Mouse (Mus musculus) midbrain, embryonic 13.5 days (tissue): ENCODE measurements around the gene Dkk2. TPM values are rescaled to one million over a fixed set of nuclear protein-coding genes. Genes with fewer than 3 reads are reported as not detected.
"Not testable (repeated sequence)": the region's sequence is repeated elsewhere in the genome, so short reads cannot be mapped to it uniquely, and the experiment has no call there.

Source experiments
- ATAC-seq: fragments of 200-750 bp; cut with Nextera tagmentation; 2 replicates; pipeline ENCODE4 v1.8.0; 2017; ENCODE audit warnings: mild to moderate bottlenecking, moderate TSS enrichment, moderate library complexity
- H3K27ac ChIP-seq: fragments of 300-500 bp; sonication (generic); 2 replicates; pipeline ENCODE4 v1.5.1; 2015; ENCODE audit warnings: inconsistent platforms, mild to moderate bottlenecking, moderate library complexity
- H3K27me3 ChIP-seq: fragments of 300-500 bp; sonication (generic); 2 replicates; pipeline ENCODE4 v1.6.1; 2015; ENCODE audit warnings: mild to moderate bottlenecking, inconsistent platforms
- H3K36me3 ChIP-seq: fragments of 300-500 bp; sonication (generic); 2 replicates; pipeline ENCODE4 v1.6.1; 2015; ENCODE audit warnings: mild to moderate bottlenecking, inconsistent platforms
- H3K4me1 ChIP-seq: fragments of 300-500 bp; sonication (generic); replicated peaks from 2 replicates; pipeline ENCODE4 v1.6.1; 2015; ENCODE audit warnings: inconsistent platforms
- H3K4me2 ChIP-seq: fragments of 300-500 bp; sonication (generic); replicated peaks from 2 replicates; pipeline ENCODE4 v1.6.1; 2015; ENCODE audit warnings: moderate library complexity, mild to moderate bottlenecking, inconsistent platforms
- H3K4me3 ChIP-seq: fragments of 300-500 bp; sonication (generic); replicated peaks from 2 replicates; pipeline ENCODE4 v1.5.1; 2015; ENCODE audit warnings: mild to moderate bottlenecking, inconsistent platforms
- H3K9ac ChIP-seq: fragments of 300-500 bp; sonication (generic); replicated peaks from 2 replicates; pipeline ENCODE4 v1.6.1; 2015; ENCODE audit warnings: mild to moderate bottlenecking, inconsistent platforms
- H3K9me3 ChIP-seq: fragments of 300-500 bp; sonication (generic); 2 replicates; pipeline ENCODE4 v1.6.1; 2016; ENCODE audit warnings: mild to moderate bottlenecking, inconsistent platforms
- whole genome bisulfite sequencing: fragments of 180-500 bp; shearing (Covaris S2); methylation state at CpG from one replicate; pipeline ENCODE4 v1.1.7; 2015; 5-methylcytosine and 5-hydroxymethylcytosine counted together
- polyA plus RNA-seq: library from polyadenylated mRNA; unstranded; fragments of >200 nt; fragmentation: Nextera tagmentation; extraction: Ambion mirVana; gene quantifications from 2 replicates; pipeline ENCODE4 v1.2.1, GENCODE M21; 2015

Gene Dkk2
- polyA plus RNA-seq = 2.6 and 2.9 TPM in 2 replicates

- Histone ChIP-seq H3K4me1 (peaks cover 41% of the 10 kb centered on the region), H3K36me3 (no peaks in the 10 kb centered on the region), H3K9me3 (no peaks in the 10 kb centered on the region), H3K27me3 (peaks cover 32% of the 10 kb centered on the region), H3K9ac (peak within 1 kb of the TSS; percentile 64), H3K4me3 (peak within 1 kb of the TSS; percentile 52), H3K4me2 (peak within 1 kb of the TSS; percentile 97), H3K27ac (no peak within 1 kb of the TSS)
- under 1% methylated on average over 33 of the region's 33 CpGs for WGBS
- peak; percentile 61 for ATAC-seq
These were observed at the start of gene Dkk2 for GRCm38 (mm10) chr3:132085112-132085822. Dkk2 (plus strand) TSS chr3:132085292.

DNA sequence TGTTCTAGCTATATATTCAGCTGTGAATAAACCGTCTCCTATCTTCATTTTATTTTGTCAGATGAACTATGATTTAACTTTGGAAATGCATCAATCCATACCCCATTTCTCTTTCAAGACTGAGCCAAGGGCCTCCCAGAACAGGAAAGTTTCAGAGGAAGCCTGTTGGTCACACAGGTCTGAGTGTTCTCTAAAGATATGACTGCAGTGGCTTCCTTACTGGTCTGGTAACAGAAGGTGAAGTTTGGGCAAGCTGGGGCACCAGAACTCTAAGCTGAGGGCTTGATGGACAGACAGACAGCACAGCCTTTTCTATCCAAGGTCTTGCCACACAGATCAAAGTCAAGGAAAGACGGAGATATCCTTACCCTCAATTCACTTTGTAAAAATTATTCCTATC lies 48.4 kb upstream of the Dkk2 start:
- no peak overlapping the region for H3K27ac ChIP-seq
- 95% methylated on average over 2 of the region's 2 CpGs for WGBS
- no peak for ATAC-seq

DNA sequence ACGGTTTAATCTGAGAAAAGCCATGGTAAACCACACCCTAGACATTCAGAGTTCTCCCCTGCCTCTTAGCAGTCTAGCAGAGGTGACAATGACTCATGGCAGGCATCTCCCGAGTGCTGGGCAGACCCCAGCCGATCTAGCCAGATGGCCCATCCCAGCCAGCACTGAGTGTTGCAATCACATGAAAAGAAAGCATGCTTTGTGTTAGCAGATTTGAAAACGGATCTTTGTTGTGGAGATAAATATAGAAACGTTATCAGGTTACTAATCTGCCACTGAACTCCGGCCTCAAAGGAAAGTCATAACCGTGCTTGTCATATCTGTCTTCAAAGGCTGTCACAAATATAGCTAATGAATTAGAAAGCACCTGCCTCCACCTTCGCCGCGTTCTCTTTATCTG lies 47.4 kb upstream of the Dkk2 start:
- Histone ChIP-seq H3K4me3 (no peak overlapping the region), H3K4me1 (peaks cover 7% of the 10 kb centered on the region; the same call in 1 of the 2 replicates), H3K36me3 (no peaks in the 10 kb centered on the region), H3K9me3 (no peaks in the 10 kb centered on the region), H3K4me2 (no peak overlapping the region), H3K27me3 (no peaks in the 10 kb centered on the region), H3K9ac (no peak overlapping the region), H3K27ac (no peak overlapping the region)
- 56% methylated on average over 10 of the region's 10 CpGs for WGBS
- no peak for ATAC-seq

More for the DNA sequence above, 48.4 kb upstream of the Dkk2 start:
- no peaks in the 10 kb centered on the region for H3K9me3 ChIP-seq
- no peak overlapping the region for H3K9ac ChIP-seq
- no peaks in the 10 kb centered on the region for H3K27me3 ChIP-seq
- H3K36me3 ChIP-seq = no peaks in the 10 kb centered on the region
- H3K4me3 ChIP-seq = no peak overlapping the region
- H3K4me1 ChIP-seq = peaks cover 7% of the 10 kb centered on the region; the same call in 1 of the 2 replicates
- no peak overlapping the region for H3K4me2 ChIP-seq

DNA sequence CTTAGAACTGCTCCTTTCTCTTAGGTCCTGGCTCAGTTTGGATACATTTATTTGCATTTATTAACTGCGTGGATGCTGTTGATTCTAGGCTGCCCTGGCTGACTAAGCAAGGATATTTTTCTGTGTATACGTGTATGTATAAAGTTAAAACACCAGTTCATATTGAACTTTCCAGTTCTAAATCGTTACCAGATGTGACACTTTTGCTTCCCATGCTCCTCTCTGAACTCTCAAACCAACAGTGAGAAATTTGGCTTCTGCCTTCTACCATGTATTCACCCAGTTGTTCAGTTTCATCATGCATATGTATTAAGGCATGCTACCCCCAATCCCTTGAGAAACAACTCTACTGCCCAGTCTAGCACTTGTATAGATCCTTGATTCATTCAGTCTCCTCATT lies 45.0 kb upstream of the Dkk2 start:
- Histone ChIP-seq H3K4me1 (0 out of 2 replicates have a peak, but pooled peaks cover 2% of the 10 kb centered on the region), H3K4me2 (no peak overlapping the region), H3K9ac (no peak overlapping the region), H3K9me3 (no peaks in the 10 kb centered on the region), H3K27ac (no peak overlapping the region), H3K27me3 (no peaks in the 10 kb centered on the region), H3K4me3 (no peak overlapping the region), H3K36me3 (no peaks in the 10 kb centered on the region)
- WGBS = 85% methylated on average over 3 of the region's 3 CpGs
- no peak for ATAC-seq

- H3K4me2 ChIP-seq = no peak overlapping the region
- H3K36me3 ChIP-seq = no peaks in the 10 kb centered on the region
- H3K27me3 ChIP-seq = no peaks in the 10 kb centered on the region
- no peak for ATAC-seq
- H3K9ac ChIP-seq = no peak overlapping the region
- H3K4me1 ChIP-seq = no peaks in the 10 kb centered on the region
- 90% methylated on average over 8 of the region's 8 CpGs for WGBS
- H3K27ac ChIP-seq = no peak overlapping the region
- H3K9me3 ChIP-seq = no peaks in the 10 kb centered on the region
- no peak overlapping the region for H3K4me3 ChIP-seq
These were observed 34.1 kb upstream of the Dkk2 start for GRCm38 (mm10) chr3:132050884-132051457.

DNA sequence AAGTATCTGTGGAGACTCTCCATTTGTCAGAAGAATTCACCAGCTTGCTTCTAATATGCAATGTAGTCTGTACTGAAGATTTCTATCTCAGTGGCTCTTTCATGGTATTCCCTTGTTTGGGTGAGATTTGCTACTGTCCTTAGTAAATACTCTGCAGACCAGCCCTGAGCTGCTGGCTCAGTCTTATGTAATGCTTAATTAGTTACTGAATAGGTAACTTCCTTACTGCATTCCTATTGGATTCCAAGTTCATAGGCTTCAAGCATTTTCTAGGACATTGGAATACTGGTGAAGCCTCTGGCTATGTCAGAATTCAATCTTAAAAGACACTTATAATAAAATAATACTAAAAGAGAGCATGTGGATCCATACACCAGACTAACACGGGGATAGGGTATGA lies 22.3 kb upstream of the Dkk2 start:
- not testable (repeated sequence) for H3K9me3 ChIP-seq, ATAC-seq, H3K4me2 ChIP-seq, H3K4me1 ChIP-seq, H3K27me3 ChIP-seq, H3K36me3 ChIP-seq, H3K4me3 ChIP-seq, H3K9ac ChIP-seq, H3K27ac ChIP-seq
- WGBS = 69% methylated on average over 1 of the region's 1 CpGs

DNA sequence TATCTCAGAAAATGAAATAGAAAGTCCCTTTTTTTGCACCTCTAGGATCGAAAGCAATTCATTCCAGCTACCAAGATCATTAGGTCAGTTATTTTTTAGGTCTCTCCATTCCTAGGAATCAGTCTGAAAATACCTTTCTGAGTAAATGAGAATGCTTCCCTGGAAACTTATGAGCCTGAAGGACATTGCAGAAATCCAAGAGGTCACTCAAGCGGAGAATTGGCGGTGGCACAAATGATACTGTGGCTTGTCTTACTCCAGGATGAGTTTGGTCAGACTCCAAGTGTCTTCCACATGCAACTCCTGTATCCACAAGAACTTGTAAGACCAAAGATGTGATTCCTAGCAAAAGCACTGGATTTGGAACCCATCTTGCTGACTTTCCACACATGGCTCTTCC lies 21.7 kb upstream of the Dkk2 start:
- H3K9me3 ChIP-seq = no peaks in the 10 kb centered on the region
- no peak overlapping the region for H3K4me3 ChIP-seq
- H3K36me3 ChIP-seq = no peaks in the 10 kb centered on the region
- WGBS = 95% methylated on average over 3 of the region's 3 CpGs
- no peak overlapping the region for H3K4me2 ChIP-seq
- no peak overlapping the region for H3K9ac ChIP-seq
- no peaks in the 10 kb centered on the region for H3K4me1 ChIP-seq
- H3K27ac ChIP-seq = no peak overlapping the region
- H3K27me3 ChIP-seq = no peaks in the 10 kb centered on the region
- ATAC-seq = no peak

DNA sequence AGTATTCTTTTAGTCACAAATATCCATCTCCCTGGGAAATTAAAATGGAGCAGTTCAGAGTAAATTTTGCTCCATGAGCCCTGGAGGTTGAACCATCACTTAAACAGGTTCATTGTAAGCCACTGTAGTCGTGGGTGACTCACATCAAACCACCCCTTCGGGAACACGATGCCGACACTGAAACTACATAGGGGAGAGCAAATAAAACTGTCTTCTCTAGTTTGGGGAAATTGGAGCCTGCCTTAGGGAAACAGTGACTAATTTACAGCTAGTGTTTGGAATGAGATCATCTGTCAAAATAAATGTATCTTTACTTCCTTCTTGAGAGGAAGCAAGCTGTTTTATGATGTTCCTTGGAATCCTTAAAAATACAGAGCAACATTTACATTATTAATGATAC lies 21.1 kb upstream of the Dkk2 start:
- no peak overlapping the region for H3K4me2 ChIP-seq
- WGBS = 86% methylated on average over 4 of the region's 4 CpGs

DNA sequence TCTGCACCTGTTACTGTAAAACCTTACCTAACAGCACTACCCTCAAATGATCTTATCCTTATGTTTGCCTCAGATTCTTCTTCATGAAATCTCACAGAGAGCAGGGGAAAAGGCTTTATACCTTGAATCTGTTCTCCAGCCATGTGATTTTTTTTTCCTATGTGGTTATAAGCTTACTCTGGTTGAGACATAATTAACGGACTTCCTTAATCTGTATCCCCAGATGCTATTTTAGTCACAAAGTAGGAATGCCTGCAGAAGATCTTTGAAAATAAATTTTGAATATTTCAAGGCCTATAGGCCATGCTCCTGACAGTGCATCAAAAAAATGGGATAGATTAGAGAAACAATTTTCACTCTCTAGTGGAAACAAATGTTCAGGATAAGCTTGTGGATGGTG lies 20.2 kb upstream of the Dkk2 start:
- no peak overlapping the region for H3K27ac ChIP-seq

More for the DNA sequence above, 21.1 kb upstream of the Dkk2 start:
- Histone ChIP-seq H3K9ac (no peak overlapping the region), H3K4me1 (no peaks in the 10 kb centered on the region), H3K27ac (no peak overlapping the region), H3K27me3 (no peaks in the 10 kb centered on the region), H3K9me3 (no peaks in the 10 kb centered on the region), H3K4me3 (no peak overlapping the region), H3K36me3 (no peaks in the 10 kb centered on the region)
- ATAC-seq = no peak

GRCm38 (mm10) chr3:132070949-132071348 lies 14.1 kb upstream of the Dkk2 start:
- H3K27me3 ChIP-seq = no peaks in the 10 kb centered on the region
- H3K27ac ChIP-seq = no peak overlapping the region
- H3K36me3 ChIP-seq = no peaks in the 10 kb centered on the region
- ATAC-seq = no peak
- no peak overlapping the region for H3K4me3 ChIP-seq
- WGBS = 57% methylated on average over 2 of the region's 2 CpGs
- H3K4me2 ChIP-seq = no peak overlapping the region
- H3K4me1 ChIP-seq = no peaks in the 10 kb centered on the region
- H3K9ac ChIP-seq = no peak overlapping the region
- no peaks in the 10 kb centered on the region for H3K9me3 ChIP-seq

More for the DNA sequence above, 20.2 kb upstream of the Dkk2 start:
- Histone ChIP-seq H3K4me1 (no peaks in the 10 kb centered on the region), H3K36me3 (no peaks in the 10 kb centered on the region), H3K27me3 (no peaks in the 10 kb centered on the region), H3K4me3 (no peak overlapping the region), H3K9me3 (no peaks in the 10 kb centered on the region), H3K4me2 (no peak overlapping the region), H3K9ac (no peak overlapping the region)
- WGBS = 90% methylated on average over 1 of the region's 1 CpGs
- no peak for ATAC-seq

- ATAC-seq = peak; percentile 73
- H3K27ac ChIP-seq = no peak overlapping the region
- H3K4me1 ChIP-seq = peaks cover 41% of the 10 kb centered on the region
- no peaks in the 10 kb centered on the region for H3K36me3 ChIP-seq
- H3K4me2 ChIP-seq = peak overlapping the region; percentile 97
- H3K9ac ChIP-seq = 0 out of 2 replicates have a peak overlapping the region, but pooled peaks have one; percentile 10
- peaks cover 32% of the 10 kb centered on the region for H3K27me3 ChIP-seq
- peak overlapping the region; percentile 52 for H3K4me3 ChIP-seq
- no peaks in the 10 kb centered on the region for H3K9me3 ChIP-seq
- 2% methylated on average over 13 of the region's 13 CpGs for WGBS
These were observed 1.1 kb upstream of the Dkk2 start for GRCm38 (mm10) chr3:132084018-132084417.

DNA sequence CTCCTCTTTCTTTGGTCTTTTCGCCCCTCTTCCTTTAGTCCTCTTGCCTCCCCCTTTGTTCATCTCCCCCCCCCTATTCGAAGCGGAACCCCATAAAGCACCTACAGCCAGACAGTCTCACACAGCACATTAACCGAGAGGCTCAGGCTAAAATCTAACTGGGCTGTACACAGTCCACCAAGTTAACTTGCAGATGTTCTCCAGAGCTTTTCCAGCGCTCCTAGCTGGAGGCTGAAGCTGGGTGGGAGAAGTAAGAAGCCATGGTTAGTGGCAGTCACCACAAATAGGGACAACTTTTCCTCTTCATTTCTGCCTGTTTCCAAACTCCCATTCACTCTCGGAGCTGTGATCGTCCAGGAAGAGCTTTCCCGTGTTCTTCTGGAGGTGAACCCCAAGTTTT lies 412 bp upstream of the Dkk2 start:
- peaks cover 32% of the 10 kb centered on the region for H3K27me3 ChIP-seq
- ATAC-seq = no peak
- no peaks in the 10 kb centered on the region for H3K9me3 ChIP-seq
- H3K4me3 ChIP-seq = peak overlapping the region; percentile 52
- no peak overlapping the region for H3K27ac ChIP-seq
- peaks cover 41% of the 10 kb centered on the region for H3K4me1 ChIP-seq
- 1% methylated on average over 8 of the region's 8 CpGs for WGBS
- no peaks in the 10 kb centered on the region for H3K36me3 ChIP-seq
- peak overlapping the region; percentile 64 for H3K9ac ChIP-seq
- peak overlapping the region; percentile 97 for H3K4me2 ChIP-seq
